ENCODE assay signal across 7 mouse cellular contexts in genomic region chr3:97888168-97888901, GRCm38 (mm10). TPM values are rescaled to one million over a fixed set of nuclear protein-coding genes. Genes with fewer than 3 reads are reported as not detected.
DNase-seq lines count a peak whose midpoint lies in the region; ATAC-seq and TF ChIP-seq lines count a peak whose summit lies in the region.

Gene Pde4dip (minus strand): TSS chr3:97888707.

- DNase-seq in G1E (ENCODE audit: low spot score) = no peak
- DNase-seq in adrenal gland, adult 2 months = no peak
- DNase-seq in embryonic facial prominence, embryonic 11.5 days (ENCODE audit: low spot score) = no peak
- DNase-seq in heart, embryonic 10.5 days (ENCODE audit: low spot score) = no peak
- DNase-seq in layer of hippocampus, adult 2 months (ENCODE audit: low spot score in 2 of 2) = peak; percentile 54 to 64

- WGBS in embryonic facial prominence, embryonic 11.5 days = 1% methylated on average over 44 of the region's 44 CpGs
- WGBS in heart, embryonic 10.5 days = 3% methylated on average over 44 of the region's 44 CpGs
- 3% methylated on average over 44 of the region's 44 CpGs for WGBS in stomach, embryonic 16.5 days

- no peak for TF ChIP-seq CTCF in G1E (IDR thresholded peaks at IDR 0.05; ENCODE audit: low read depth, low read length)
- no peak for TF ChIP-seq CTCF in layer of hippocampus, adult 2 months (conservative IDR thresholded peaks at IDR 0.05)

- H3K36me3 ChIP-seq in G1E (replicated peaks) = no peaks in the 10 kb centered on the region
- no peaks in the 10 kb centered on the region for H3K36me3 ChIP-seq in embryonic facial prominence, embryonic 11.5 days (replicated peaks; ENCODE audit: control insufficient read depth, insufficient read depth, low read depth, low read length)
- no peaks in the 10 kb centered on the region for H3K36me3 ChIP-seq in heart, embryonic 10.5 days
- H3K36me3 ChIP-seq in stomach, embryonic 16.5 days (ENCODE audit: control insufficient read depth, insufficient read depth, low read length) = no peaks in the 10 kb centered on the region

- no peak for ATAC-seq in G1E (ENCODE audit: extremely low read depth, insufficient number of reproducible peaks, low FRiP score, poor library complexity, severe bottlenecking)
- no peak; the same call in 1 of the 2 replicates for ATAC-seq in embryonic facial prominence, embryonic 11.5 days (replicated peaks; ENCODE audit: insufficient number of reproducible peaks, low FRiP score, low TSS enrichment, low read depth)
- peak; percentile 45; the same call in 1 of the 2 replicates for ATAC-seq in megakaryocyte-erythroid progenitor cell, adult 5-6 weeks (replicated peaks; ENCODE audit: low FRiP score, low TSS enrichment, poor library complexity, severe bottlenecking)
- ATAC-seq in stomach, embryonic 16.5 days (ENCODE audit: insufficient read depth, low FRiP score) = no peak

- no peaks in the 10 kb centered on the region for H3K4me1 ChIP-seq in G1E (ENCODE audit: insufficient read depth, low read depth, low read length)
- H3K4me1 ChIP-seq in embryonic facial prominence, embryonic 11.5 days (ENCODE audit: control insufficient read depth, insufficient read depth, low read length) = no peaks in the 10 kb centered on the region
- H3K4me1 ChIP-seq in heart, embryonic 10.5 days = peaks cover 11% of the 10 kb centered on the region
- peaks cover 9% of the 10 kb centered on the region; the same call in 1 of the 2 replicates for H3K4me1 ChIP-seq in stomach, embryonic 16.5 days (ENCODE audit: control insufficient read depth, insufficient read depth, low read length)

- peak within 1 kb of the TSS; percentile 22; the same call in 1 of the 2 replicates for H3K4me3 ChIP-seq in G1E (ENCODE audit: low read depth, low read length)
- peak within 1 kb of the TSS; percentile 44 for H3K4me3 ChIP-seq in embryonic facial prominence, embryonic 11.5 days (ENCODE audit: low read depth, low read length)
- H3K4me3 ChIP-seq in heart, embryonic 10.5 days = peak within 1 kb of the TSS; percentile 68
- peak within 1 kb of the TSS; percentile 74 for H3K4me3 ChIP-seq in layer of hippocampus, adult 2 months
- H3K4me3 ChIP-seq in stomach, embryonic 16.5 days (replicated peaks; ENCODE audit: low read length) = peak within 1 kb of the TSS; percentile 42

- H3K27ac ChIP-seq in embryonic facial prominence, embryonic 11.5 days (replicated peaks; ENCODE audit: low read depth, low read length) = no peak within 1 kb of the TSS
- H3K27ac ChIP-seq in heart, embryonic 10.5 days = peak within 1 kb of the TSS; percentile 47
- peak within 1 kb of the TSS; percentile 100 for H3K27ac ChIP-seq in layer of hippocampus, adult 2 months
- no peak within 1 kb of the TSS for H3K27ac ChIP-seq in stomach, embryonic 16.5 days (ENCODE audit: low read length)

- H3K27me3 ChIP-seq in G1E (ENCODE audit: insufficient read depth, low read length) = no peaks in the 10 kb centered on the region
- peaks cover 12% of the 10 kb centered on the region for H3K27me3 ChIP-seq in embryonic facial prominence, embryonic 11.5 days (ENCODE audit: control insufficient read depth, insufficient read depth, low read length)
- H3K27me3 ChIP-seq in heart, embryonic 10.5 days (ENCODE audit: insufficient read depth, poor library complexity, severe bottlenecking) = peaks cover 52% of the 10 kb centered on the region
- peaks cover 25% of the 10 kb centered on the region for H3K27me3 ChIP-seq in stomach, embryonic 16.5 days (ENCODE audit: control insufficient read depth, insufficient read depth, low read length)

- H3K9ac ChIP-seq in embryonic facial prominence, embryonic 11.5 days (replicated peaks; ENCODE audit: low read length) = peak within 1 kb of the TSS; percentile 52
- peak within 1 kb of the TSS; percentile 51; the same call in 1 of the 2 replicates for H3K9ac ChIP-seq in stomach, embryonic 16.5 days (ENCODE audit: low read length)

- peaks cover 8% of the 10 kb centered on the region for H3K9me3 ChIP-seq in G1E (replicated peaks)
- no peaks in the 10 kb centered on the region for H3K9me3 ChIP-seq in embryonic facial prominence, embryonic 11.5 days (replicated peaks; ENCODE audit: control insufficient read depth, low read length)
- no peaks in the 10 kb centered on the region for H3K9me3 ChIP-seq in heart, embryonic 10.5 days
- H3K9me3 ChIP-seq in stomach, embryonic 16.5 days (replicated peaks; ENCODE audit: control insufficient read depth, low read length) = no peaks in the 10 kb centered on the region

- H3K4me2 ChIP-seq in embryonic facial prominence, embryonic 11.5 days (ENCODE audit: low read depth, low read length) = peak within 1 kb of the TSS; percentile 94
- peak within 1 kb of the TSS; percentile 67 for H3K4me2 ChIP-seq in stomach, embryonic 16.5 days (ENCODE audit: low read depth, low read length)

RNA-seq across cellular contexts. Expression of gene Pde4dip, which starts in this region (rescaled TPM):
- 4.8 and 5.0 TPM in 2 replicates for total RNA-seq in G1E (2014; fragmentation: Nextera tagmentation)
- 2.7 and 2.8 TPM in 2 replicates for total RNA-seq in G1E (2017)
- 0.41 and 0.47 TPM in 2 replicates for polyA plus RNA-seq in G1E (2012)
- 10 to 100 TPM; 24.6 to 39.7 TPM for total RNA-seq in adrenal gland, adult 2 months (2021)
- 13.1 and 17.7 TPM in 2 replicates for polyA plus RNA-seq in adrenal gland, adult 2 months (2012; rRNA removed)
- 28.1 and 29.2 TPM in 2 replicates for polyA plus RNA-seq in embryonic facial prominence, embryonic 11.5 days (2014; fragmentation: Nextera tagmentation; extraction: Ambion mirVana)
- 42.0 and 84.8 TPM in 2 replicates for polyA plus RNA-seq in heart, embryonic 10.5 days (2016; fragmentation: Nextera tagmentation; extraction: Ambion mirVana)
- total RNA-seq in layer of hippocampus, adult 2 months (2021) = 100 to 1,000 TPM; 232 to 246 TPM
- total RNA-seq in megakaryocyte-erythroid progenitor cell, adult 5-6 weeks (2014; fragmentation: Nextera tagmentation) = 0.96 and 1.5 TPM in 2 replicates
- 1.2 and 3.4 TPM in 2 replicates for total RNA-seq in megakaryocyte-erythroid progenitor cell, adult 5-6 weeks (2017)
- 27.5 and 31.3 TPM in 2 replicates for polyA plus RNA-seq in stomach, embryonic 16.5 days (2015; fragmentation: Nextera tagmentation; extraction: Ambion mirVana)

Comparison
In these comparisons a context has a peak if more than half of its experiments do, and no peak if none do; other contexts are left out.
1. RNA of gene Pde4dip (total RNA-seq): 232 to 246 TPM in layer of hippocampus, adult 2 months; 24.6 to 39.7 TPM in adrenal gland, adult 2 months, 2.7 to 5.0 TPM in G1E and 0.96 to 3.4 TPM in megakaryocyte-erythroid progenitor cell, adult 5-6 weeks; every median in the first group is over 4 times any median in the second.
2. DNase-seq: peak in layer of hippocampus, adult 2 months (2 of 2); none in G1E (single experiment), adrenal gland, adult 2 months (single experiment), embryonic facial prominence, embryonic 11.5 days (single experiment) and heart, embryonic 10.5 days (single experiment).
3. H3K4me3 ChIP-seq: peak in every context shown above with its lines; median percentile 74 in layer of hippocampus, adult 2 months; 68 in heart, embryonic 10.5 days; 44 in embryonic facial prominence, embryonic 11.5 days; 42 in stomach, embryonic 16.5 days; 22 in G1E.
4. H3K27ac ChIP-seq: peak in heart, embryonic 10.5 days (single experiment) and layer of hippocampus, adult 2 months (single experiment); none in embryonic facial prominence, embryonic 11.5 days (single experiment) and stomach, embryonic 16.5 days (single experiment).